Mouse (Mus musculus) cerebral cortex, adult 2 months (tissue): ENCODE results near the gene Snx25.

Experiments used
- WGBS: fragments of 180-500 bp; shearing (Covaris S2); methylation state at CpG from one replicate; pipeline ENCODE4 v1.1.7; 2018; 5-methylcytosine and 5-hydroxymethylcytosine counted together

Gene Snx25

DNA sequence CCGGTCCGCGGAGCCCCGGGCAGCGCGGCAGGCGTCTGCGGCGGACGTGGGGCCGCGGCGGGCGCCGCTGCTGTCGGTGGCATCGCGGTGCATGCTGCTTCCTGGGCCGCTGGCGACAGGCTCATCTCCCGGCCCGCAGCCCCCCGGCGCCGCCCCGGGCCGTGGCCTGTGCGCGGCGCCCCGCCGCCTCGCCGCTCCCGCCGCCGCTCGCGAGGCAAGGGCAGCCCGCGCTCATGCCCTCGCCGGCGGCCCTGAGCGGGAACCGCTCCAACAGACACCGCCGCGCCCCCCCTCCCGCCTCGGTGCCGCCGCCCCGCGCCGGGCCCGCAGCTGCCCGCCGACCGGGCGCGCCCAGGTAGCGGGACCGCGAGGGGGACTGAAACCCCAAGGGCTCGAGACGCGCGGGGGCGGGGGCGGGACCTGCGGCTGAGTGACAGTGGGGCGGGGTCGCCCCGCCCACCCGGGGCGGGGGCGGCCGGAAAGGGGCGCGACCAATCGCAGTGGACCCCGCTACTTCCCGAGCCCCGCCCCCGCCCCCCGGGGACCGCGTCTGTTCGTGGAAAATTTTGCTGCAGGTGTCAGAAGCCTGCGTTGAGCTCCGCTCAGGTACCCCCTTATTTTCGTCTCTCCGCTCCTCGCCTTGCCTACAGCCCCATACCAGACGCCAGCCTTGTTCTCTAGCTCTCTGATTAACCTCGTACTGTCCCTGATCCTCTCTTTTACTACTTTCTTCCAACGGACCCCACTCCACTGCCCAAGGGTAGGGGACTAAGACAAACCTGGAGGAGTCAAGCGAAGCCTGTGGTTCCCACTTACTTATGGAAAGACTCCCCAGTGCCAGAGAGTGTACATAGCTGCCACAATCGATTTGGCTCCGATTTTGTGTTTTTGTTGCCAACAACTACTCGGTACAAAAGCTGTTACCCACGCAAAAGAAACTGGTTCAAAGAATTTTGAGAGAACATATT lies at the start of gene Snx25:
TSS of gene Snx25 (minus strand) at position 96 of the 968 bp plus-strand sequence.
- 2% methylated on average over 100 of the region's 103 CpGs for WGBS

DNA sequence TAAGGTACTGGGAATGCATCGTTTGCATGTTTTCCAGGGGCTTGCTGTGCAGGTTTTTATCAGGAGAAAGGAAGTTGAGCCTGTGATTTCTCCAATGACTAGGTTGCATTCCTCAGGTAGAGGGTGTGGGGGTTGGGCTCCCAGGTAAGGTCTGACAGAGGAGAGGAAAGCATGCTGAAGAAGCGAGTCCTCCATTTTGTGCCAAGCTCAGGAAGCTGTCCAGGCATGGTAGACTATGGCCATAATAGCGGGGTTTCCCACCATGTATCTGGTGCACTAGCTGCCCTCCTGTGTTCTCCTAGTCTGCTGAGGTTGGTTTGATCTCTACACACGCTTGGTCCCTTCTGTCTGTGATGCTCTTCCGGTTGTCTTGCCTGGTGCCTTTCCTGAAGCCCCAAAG lies 45.7 kb upstream of the Snx25 start:
- WGBS = 89% methylated on average over 5 of the region's 5 CpGs

DNA sequence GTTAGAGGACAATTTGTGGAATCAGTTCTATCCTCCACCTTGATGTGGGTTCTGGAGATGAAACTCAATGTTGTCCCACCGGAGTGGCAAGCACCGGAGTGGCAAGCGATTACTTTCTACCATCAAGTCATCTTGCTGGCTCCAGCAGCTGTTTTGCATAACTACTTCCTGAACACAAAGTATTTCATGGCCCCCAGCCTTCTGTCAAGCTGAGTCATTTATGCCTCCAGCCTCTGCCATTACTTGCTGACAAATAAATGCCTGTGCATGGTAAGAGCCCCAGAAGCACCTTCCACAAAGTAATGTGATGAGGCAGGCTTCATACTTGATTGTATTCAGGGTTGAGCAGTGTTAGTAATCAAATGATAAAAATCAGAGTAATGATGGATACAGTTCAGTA lies 44.9 kb upstream of the Snx25 start:
- 73% methylated on average over 3 of the region's 3 CpGs for WGBS

DNA sequence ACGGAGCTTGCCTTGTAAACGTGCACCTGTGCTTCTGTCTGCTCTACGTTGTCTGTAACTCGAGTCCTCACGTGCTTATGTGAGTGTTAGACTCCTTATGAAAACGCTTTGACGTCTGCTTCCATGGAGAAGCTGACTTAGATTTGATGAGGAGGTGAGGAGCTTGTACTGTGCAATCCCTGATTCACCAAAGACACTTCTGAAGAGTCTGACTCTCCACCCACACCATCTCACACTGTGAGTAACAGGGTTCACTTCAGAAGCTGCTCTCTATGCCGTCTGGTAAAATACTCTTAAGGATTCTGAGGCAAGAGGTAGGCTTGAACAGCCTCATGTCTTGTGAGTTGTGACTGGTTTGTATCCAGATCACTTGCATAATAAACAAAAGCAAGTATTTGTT lies 41.1 kb upstream of the Snx25 start:
- 63% methylated on average over 8 of the region's 8 CpGs for WGBS

DNA sequence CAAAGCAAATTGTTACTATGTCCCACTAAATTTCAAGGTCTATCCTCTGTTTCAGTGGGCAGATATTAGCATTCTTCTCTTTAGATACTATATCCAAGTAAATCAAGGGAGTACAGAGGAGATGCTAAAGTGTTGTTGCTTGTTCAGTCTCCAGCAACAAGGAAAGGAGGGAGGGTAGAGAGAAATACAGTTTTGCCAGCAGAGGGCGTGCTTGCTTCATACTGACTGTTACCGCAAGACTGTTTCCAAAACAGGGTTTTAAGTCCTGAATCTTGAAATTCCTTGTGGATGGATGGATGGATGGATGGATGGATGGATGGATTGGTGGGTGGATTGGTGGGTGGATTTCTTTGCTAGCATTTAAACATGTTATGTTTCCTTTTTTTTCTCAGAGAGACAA lies 33.4 kb upstream of the Snx25 start:
- WGBS = 2% methylated on average over 2 of the region's 2 CpGs

DNA sequence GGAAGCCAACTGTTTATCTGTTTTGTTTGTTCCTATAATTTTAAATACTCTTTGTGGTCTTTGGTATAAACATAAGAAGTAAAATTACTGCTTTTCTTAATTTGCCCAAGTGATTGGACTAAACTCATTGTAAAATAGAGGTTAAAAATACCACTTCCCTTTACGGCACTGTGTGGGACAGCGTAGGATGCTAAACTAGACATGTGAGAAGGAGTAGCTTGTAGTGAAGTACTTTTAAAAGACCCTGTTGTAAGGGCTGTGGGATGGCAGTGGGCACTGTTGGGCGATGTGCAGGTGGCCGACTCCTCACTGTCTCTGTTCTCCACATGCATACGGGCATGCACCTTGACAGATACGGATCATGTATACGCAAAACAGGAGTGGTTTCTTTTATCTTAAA lies 28.2 kb upstream of the Snx25 start:
- WGBS = 60% methylated on average over 7 of the region's 7 CpGs

DNA sequence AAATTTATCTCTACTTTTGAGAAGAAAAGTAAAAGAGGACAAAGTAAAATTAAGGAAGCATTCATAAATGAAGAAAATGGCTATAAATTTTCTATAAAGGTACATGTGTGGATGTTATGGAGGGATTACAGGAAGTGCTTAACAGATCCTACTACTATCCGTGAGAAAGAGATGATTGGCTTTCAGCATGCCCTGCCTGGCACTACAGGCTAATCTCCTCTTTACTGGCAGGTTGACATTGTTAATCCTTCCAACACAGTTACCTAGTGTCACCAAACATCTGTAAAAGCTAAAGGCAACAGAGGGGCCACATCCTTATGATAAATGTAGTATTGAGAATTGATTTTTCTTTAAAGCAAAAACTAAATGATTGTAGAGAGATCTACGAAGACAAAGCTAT lies 21.7 kb upstream of the Snx25 start:
- 88% methylated on average over 2 of the region's 2 CpGs for WGBS

DNA sequence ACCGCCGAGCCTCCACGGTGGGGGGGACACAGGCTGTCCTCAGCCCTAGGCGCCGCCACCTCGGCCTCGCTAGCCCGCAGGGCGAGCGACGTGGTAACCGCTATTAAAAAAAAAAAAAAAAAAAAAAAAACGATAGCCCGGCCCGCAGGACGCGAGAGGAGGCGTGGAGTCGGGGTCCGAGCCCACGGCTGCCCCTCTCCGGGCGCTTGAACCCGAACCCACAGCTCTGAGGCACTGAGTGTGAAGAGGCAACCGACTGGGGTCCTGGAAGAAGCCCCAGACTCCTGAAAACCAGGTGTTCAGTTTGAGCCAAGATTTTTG lies 11.9 kb upstream of the Snx25 start:
- 0% methylated on average over 25 of the region's 25 CpGs for WGBS

DNA sequence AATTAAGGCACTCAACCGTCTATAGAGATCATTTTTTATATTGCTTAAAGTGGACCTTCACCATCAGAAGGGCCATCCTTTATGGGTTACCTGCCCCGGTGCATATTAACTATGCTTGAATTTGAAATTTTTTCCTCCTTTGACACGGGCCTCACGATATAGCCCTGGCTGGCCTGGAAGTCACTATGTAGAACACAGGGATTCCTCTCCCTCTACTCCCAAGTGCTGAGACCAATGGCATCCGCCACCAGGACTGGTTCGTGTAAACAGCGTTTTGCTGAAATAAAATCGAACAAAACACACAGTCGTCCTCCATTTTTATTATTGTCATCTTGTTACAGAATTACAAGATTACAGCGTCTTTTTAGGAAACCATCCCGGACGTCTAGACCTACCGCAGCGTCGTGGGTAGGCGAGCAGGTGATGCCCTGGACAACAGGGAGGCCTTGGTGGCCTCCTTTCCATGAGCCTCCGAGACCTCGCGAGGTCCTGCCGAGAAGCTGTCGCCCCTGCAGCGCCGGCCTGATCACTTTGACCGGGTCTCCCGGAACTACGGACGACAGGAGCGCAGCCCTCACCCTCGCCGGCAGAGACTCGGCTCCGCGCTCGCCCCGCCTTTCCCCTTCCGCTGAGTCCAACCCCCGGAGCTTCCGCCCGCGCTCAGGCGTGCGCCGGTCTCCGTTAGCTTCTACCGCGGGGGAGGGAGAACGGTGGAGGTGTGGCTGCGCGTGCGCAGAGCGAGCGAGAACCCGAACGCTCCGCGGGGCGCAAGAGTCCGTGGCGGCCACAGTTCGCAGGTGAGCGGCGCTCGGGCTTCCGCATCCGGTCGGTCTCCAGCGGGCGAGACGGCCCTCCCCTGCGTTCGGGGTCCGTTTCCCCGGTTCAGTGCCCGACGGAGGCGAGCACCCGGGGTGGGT lies 11.3 kb upstream of the Snx25 start:
- 1% methylated on average over 77 of the region's 77 CpGs for WGBS

DNA sequence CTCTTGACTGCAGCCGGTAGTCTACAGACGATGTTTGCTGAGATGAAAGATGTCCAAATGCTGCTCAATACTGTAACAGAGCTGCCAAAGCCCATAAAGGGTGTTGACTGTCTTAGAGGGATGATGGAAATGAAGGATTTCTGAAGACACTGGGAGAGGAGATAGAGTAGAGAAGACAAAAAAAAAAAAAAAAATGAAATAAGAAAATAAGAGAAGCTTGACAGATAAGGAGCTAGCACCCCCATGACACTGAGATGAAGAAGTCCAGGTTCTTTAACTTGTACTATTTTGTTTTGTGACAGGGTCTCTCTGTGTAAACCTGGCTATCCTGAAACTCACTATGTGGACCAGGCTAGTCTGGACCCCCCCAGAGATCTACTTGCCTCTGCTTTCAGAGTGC lies 1.1 kb upstream of the Snx25 start:
- 2% methylated on average over 2 of the region's 2 CpGs for WGBS

DNA sequence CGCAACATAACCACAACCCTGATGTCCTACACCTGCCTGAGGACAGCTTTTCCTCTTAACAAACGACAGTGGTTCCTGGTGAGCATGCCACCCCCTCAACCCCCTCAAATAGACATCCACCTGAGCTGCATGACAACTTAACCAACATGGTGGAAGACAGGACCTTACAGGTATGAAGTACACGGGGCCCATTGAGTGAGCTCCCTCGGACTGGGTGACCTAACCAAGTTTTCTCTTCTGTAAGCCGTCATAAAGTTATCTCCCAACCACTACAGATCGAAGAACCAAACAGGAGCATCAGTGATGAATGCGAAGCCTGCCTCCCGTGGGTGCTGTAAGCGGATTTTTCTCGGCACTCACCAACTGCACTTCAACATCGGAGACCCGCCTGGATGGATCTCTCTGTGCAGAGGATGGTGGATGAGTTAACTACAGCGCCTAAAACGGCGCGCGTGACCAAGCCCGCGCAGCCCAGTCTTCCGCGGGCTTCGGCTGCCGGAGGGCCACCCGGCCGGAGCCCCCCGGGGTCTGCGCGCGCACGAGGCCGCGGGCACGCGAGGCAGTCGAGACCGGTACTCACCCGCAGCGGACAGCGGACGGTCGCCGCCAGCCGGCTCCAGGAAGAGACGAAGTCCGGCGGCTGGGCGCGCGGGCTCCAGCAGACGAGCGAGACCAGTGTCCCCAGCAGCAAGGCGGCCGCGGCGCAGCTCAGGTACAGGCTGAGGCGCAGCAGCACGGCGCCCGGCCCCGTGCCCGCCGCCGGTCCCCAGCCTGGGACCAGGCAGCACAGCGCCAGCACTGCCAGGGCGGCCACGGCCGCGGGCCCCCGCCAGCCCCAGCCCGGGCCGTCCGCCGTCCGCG lies 527 bp downstream of the Snx25 start, which contains the start of gene Cfap97:
TSS of gene Cfap97 (plus strand) at position 570 of the 861 bp plus-strand sequence.
- WGBS = under 1% methylated on average over 75 of the region's 75 CpGs

DNA sequence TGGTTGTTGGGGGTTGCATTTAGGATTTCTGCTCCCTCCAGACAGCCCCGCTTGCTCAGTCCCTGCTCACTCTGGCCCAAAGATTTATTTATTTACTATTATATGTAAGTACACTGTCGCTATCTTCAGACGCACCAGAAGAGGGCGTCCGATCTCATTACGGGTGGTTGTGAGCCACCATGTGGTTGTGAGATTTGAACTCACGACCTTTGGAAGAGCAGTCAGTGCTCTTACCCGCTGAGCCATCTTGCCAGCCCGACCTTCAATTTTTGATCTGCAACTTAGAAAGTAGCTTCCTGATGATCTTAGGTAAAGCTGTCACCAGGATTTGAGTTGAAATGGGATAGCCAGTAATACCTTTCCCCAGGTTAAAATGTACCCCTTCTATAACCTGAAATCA lies 2.2 kb downstream of the Snx25 start:
- 68% methylated on average over 9 of the region's 9 CpGs for WGBS

DNA sequence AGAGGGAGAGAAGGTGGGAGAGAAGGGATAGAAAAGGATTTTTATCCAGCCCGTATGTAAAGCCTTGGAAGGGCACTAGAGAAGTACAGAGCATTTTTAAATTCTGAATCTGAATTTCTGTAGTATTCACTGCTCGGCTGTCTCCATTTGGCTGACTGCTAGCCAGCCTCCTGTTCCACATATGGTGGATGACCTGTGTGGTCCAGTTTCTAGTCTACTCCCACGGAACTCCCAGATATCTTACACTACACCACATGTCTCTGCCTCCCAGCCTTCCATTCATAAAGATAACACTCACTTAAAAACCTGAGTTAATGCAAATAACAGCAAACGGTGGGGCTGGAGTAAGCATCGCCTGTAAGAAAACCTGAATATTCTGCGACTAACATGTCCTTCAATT lies 2.7 kb downstream of the Snx25 start:
- 70% methylated on average over 6 of the region's 6 CpGs for WGBS

DNA sequence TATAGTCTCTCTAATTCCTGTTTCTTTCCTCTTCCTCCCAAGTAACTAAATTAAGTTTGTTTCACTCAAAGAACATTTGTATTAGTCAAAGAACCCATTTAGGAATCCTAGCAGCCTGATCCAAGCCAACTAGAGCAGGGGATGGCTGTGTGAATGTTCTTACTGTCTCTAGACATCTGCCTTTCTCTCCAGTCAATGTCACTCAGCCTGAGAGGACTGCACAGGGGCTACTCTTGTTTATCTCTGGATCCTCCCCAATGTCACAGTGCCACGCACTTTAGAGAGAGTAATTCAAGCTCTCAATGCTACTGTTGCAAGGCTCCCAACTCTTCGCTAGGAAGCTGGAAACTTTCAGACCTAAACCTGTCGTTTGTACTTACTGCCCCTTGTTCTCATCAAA lies 5.8 kb downstream of the Snx25 start:
- 49% methylated on average over 3 of the region's 3 CpGs for WGBS

DNA sequence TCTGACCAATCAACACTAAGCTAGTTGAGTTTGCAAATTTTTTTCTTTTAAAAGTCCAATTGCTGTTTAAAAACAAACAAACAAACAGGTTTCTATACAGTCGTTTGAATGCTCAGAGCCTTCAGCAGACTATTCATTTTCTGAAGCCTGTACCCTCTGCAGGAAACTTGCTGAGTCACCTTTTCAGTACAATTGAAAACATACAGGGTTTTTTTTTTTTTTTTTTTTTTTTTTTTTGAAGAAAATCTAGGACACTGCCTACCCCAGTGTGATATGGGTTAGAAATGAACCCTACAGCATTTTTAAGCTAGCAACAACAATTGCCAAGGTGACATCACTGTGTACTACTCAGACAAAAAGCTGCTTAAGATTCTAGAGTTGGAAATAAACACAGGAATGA lies 8.0 kb downstream of the Snx25 start:
- WGBS = 25% methylated on average over 1 of the region's 1 CpGs

DNA sequence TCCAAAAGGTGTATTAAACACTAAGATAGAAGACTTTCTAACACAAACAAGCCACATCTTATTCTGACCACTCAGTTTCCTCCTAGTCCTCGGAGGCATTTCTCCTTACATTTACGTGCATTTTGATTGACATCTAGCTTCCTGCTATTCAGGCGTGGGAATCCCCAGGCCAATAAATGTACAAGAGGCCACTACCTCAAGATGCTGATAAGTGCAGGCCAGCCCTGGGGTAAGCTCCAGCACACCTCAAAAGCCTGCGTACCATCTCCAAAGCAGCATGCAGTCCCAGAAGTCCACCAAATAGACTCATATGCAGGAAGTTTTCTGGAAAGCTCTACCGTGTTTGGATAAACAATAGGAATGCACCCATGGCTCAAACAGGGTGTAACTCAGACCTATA lies 8.5 kb downstream of the Snx25 start:
- WGBS = 83% methylated on average over 5 of the region's 5 CpGs

DNA sequence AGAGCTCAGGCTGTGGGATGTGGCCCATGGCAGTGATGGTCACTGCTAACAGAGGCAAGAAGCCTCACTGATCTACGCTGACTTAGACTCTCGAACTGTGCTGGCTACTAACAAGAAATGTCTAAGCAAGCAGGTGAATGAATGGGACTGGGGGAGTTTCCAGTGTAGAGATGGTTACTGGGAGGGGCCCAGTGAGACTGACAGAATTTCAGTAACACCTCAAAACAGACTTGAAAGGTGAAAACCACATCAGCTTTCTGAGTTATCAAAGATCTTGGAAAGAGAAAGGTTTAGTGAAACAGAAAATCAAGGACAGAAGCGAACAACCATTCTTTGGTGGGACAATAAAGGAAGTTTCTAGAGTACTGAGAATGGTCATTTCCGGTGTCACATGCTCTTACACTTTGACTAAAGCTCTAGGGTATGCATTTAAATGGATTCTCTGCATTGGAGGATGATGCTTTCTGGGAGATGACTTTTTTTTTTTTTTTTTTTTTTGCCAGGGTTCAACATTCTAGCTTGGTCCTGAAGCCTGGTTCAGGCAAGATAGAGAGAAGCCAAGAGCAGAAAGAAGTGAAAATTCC lies 9.4 kb downstream of the Snx25 start:
- WGBS = 95% methylated on average over 4 of the region's 4 CpGs

DNA sequence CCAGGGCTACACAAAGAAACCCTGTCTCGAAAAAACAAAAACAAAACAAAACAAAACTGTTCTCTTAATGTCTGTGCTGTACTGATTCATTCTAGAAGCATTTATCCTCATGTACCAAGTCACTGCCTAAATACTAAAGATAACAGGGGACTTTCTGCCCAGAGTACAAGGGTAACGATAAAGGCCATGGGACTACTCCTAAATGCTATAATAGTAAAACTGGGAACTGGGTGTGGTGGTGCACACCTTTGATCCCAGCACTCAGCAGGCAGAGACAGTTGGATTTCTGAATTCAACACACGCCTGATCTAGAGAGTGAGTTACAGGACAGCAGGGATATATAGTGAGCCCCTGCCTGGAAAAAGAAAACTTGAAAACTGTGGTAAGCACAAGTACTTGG lies 10.3 kb downstream of the Snx25 start:
- WGBS = 93% methylated on average over 3 of the region's 3 CpGs

DNA sequence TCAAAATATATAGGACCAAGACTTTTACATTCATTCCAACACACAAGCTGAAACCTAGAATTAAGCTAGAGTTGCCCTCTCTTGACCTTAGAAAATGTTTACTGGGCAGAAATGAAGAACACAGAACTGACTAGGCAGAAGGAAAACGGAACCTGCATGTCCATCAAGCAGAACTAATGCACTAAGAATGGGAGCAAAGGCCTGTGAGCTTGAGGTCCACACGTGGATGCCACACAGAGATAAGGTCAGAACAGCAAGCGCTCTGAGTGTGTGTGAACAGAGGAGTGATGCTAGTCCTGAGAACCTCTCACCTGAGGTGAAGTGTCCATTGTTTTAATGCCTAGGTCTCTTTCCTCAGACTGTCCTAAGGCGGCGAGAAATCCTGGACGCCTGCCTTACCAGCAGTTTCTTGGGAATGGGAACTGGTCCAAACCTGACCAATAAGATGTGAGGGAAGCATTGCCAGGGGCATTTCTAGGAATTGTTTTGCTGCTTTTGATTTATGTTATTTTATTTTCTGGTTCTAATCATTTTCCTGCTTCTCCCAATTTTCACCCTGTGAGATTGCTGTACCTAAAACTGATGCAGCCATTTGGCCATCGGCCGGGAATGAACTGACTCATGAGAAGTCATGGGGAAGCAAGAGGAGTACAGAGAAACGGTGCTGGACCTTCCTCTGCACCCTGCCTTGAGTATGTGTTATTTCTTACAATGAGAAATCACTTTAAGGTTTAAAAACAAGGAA lies 11.4 kb downstream of the Snx25 start:
- 75% methylated on average over 9 of the region's 9 CpGs for WGBS

DNA sequence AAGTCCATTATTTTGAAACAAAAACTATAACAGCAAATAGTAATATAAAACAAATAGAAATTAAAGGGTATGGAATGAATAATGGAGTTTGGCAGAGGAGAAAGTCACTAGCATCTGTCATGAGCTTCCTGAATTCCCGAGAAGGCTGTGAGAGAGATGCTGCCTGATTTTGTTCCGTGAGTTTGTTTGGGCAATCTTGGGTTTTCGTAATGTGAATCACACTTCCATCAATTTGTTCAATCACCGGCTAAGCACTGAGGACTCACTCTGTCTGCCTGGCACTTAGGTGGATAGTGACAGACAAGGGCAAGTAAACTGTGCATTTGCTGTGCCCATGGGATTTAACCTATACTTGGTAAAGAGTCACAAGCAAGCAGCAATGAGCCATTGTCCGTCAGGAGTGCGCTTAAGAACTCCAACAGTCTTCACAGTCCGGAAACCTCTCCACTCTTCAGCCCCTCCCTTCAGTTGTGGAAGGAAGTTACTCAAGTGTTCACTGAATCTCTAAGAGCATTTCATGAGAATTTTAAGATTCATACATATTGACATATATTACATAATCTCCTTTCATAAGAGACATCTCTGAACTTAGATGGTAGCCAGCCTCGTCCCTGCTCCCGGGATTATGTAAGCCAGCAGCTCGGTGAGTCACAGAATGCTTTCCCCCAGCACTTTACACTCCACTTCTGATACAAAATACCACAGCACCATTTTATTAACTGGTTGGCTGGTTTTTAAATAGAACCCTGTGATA lies 13.9 kb downstream of the Snx25 start:
- 49% methylated on average over 10 of the region's 10 CpGs for WGBS
